Mouse (Mus musculus) heart, embryonic 11.5 days (tissue): Measurements from ENCODE around the gene Kcnip4. TPM values are rescaled to one million over a fixed set of nuclear protein-coding genes. Genes with fewer than 3 reads are reported as not detected.

ENCODE experiments used
- ATAC-seq: fragments of 200-750 bp; cut with Nextera tagmentation; replicated peaks from 2 replicates; pipeline ENCODE4 v1.8.0; 2017; ENCODE audit warnings: moderate library complexity; ENCODE audit not compliant: insufficient number of reproducible peaks, low FRiP score, low TSS enrichment
- H3K27ac ChIP-seq: fragments of 300-500 bp; sonication (generic); 2 replicates; pipeline ENCODE4 v1.5.1; 2014; ENCODE audit warnings: mild to moderate bottlenecking, low read depth, low read length
- H3K27me3 ChIP-seq: fragments of 300-500 bp; sonication (generic); 2 replicates; pipeline ENCODE4 v1.6.1; 2014; ENCODE audit warnings: mild to moderate bottlenecking, low read length, mixed read lengths; ENCODE audit not compliant: control insufficient read depth, insufficient read depth
- H3K36me3 ChIP-seq: fragments of 300-500 bp; sonication (generic); 2 replicates; pipeline ENCODE4 v1.6.1; 2014; ENCODE audit warnings: mild to moderate bottlenecking, low read length, moderate library complexity, mixed read lengths; ENCODE audit not compliant: control insufficient read depth, insufficient read depth
- H3K4me1 ChIP-seq: fragments of 300-500 bp; sonication (generic); 2 replicates; pipeline ENCODE4 v1.6.1; 2014; ENCODE audit warnings: low read length; ENCODE audit not compliant: control insufficient read depth, insufficient read depth
- H3K4me2 ChIP-seq: fragments of 300-500 bp; sonication (generic); 2 replicates; pipeline ENCODE4 v1.6.1; 2014; ENCODE audit warnings: mild to moderate bottlenecking, moderate library complexity
- H3K4me3 ChIP-seq: fragments of 300-500 bp; sonication (generic); 2 replicates; pipeline ENCODE4 v1.5.1; 2014; ENCODE audit warnings: low read depth, low read length
- H3K9ac ChIP-seq: fragments of 300-500 bp; sonication (generic); 2 replicates; pipeline ENCODE4 v1.6.1; 2014; ENCODE audit warnings: mild to moderate bottlenecking, low read depth, low read length, moderate library complexity
- H3K9me3 ChIP-seq: fragments of 300-500 bp; sonication (generic); replicated peaks from 2 replicates; pipeline ENCODE4 v1.6.1; 2016; ENCODE audit warnings: low read length; ENCODE audit not compliant: control insufficient read depth
- WGBS: fragments of 180-500 bp; shearing (Covaris S2); extraction: QIAGEN DNeasy Blood & Tissue Kit; methylation state at CpG from one replicate; pipeline ENCODE4 v1.1.7; 2014; ENCODE audit not compliant: insufficient replicate concordance; 5-methylcytosine and 5-hydroxymethylcytosine counted together
- polyA plus RNA-seq: library from polyadenylated mRNA; unstranded; fragments of >200 nt; fragmentation: Nextera tagmentation; extraction: Ambion mirVana; gene quantifications from 2 replicates; pipeline ENCODE4 v1.2.1, GENCODE M21; 2014

Kcnip4 gene
- polyA plus RNA-seq, 1 experiment from 2014 or later, result 0.63 TPM

DNA sequence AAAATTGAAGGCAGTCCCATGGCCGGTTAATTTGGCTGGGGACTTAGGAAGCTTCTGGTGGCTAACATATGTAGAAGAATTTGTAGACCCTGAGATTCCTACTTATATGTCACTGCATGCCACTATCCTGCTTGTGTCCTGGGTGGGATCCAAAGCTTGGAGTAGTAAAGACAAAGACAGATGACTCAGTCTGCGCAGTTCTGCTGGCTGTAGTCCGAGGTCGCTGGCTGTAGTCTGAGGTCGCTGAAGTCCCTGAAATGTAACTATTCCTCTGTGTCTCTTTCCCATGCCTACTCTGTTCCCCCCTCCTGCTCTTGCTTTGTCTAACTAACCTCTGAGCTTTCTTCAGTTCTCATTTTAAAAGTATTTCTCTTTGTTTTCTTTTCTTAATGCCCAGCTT lies 1114.4 kb downstream of the Kcnip4 start:
- no peaks in the 10 kb centered on the region for H3K36me3 ChIP-seq
- no peaks in the 10 kb centered on the region for H3K9me3 ChIP-seq
- 0 out of 2 replicates have a peak, but pooled peaks cover 4% of the 10 kb centered on the region for H3K4me1 ChIP-seq
- no peaks in the 10 kb centered on the region for H3K27me3 ChIP-seq
- no peak overlapping the region for H3K4me2 ChIP-seq
- no peak overlapping the region for H3K9ac ChIP-seq
- H3K27ac ChIP-seq, result no peak overlapping the region
- WGBS, result 88% methylated on average over 5 of the region's 5 CpGs
- H3K4me3 ChIP-seq, result no peak overlapping the region
- ATAC-seq, result no peak

DNA sequence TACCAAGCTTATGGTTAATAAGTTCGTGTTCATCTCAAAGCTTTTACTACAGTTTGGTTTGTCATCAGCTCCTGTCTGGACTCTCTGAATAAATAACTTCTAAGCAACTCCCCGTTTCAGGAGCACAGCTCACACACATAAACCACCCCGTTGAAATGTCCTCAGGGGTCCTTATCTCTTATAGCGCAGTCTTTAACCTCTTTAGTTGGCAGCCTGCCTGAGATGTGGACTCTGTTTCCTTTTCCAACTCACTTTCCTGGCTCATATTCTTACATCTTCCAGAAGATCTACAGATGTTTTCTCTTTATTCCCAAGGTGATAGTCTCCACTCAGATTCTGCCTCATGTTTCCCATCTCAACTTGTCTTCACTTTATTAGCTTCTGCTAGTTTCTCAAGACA lies 1116.4 kb downstream of the Kcnip4 start:
- WGBS, result 43% methylated on average over 4 of the region's 4 CpGs
- no peak overlapping the region for H3K4me3 ChIP-seq
- H3K4me2 ChIP-seq, result no peak overlapping the region
- H3K9me3 ChIP-seq, result no peaks in the 10 kb centered on the region
- H3K36me3 ChIP-seq, result no peaks in the 10 kb centered on the region; the same call in 1 of the 2 replicates
- 0 out of 2 replicates have a peak, but pooled peaks cover 4% of the 10 kb centered on the region for H3K4me1 ChIP-seq
- no peak overlapping the region for H3K9ac ChIP-seq
- H3K27ac ChIP-seq, result no peak overlapping the region
- ATAC-seq, result no peak; the same call in 1 of the 2 replicates
- H3K27me3 ChIP-seq, result no peaks in the 10 kb centered on the region

DNA sequence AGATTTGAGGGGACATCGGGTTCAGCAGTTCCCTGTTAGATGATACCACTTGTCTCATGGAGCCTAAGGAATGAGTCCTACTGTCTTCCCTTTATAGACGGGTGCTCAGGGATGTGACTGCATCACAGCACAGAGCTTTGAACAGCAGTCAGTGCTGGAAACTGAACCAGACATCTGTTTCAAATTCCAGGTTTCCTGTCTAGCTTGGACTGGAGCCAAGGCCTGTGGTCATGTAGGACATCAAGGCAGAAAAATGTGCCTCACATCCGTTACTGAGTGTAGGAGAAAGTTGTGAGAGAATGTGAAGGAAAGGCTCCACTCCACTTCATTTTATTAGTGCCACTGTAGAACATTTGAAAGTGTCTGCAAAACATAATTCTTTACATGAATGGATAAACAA lies 1122.2 kb downstream of the Kcnip4 start:
- H3K9me3 ChIP-seq, result no peaks in the 10 kb centered on the region
- ATAC-seq, result no peak; the same call in 1 of the 2 replicates
- H3K4me3 ChIP-seq, result no peak overlapping the region
- WGBS, result 57% methylated on average over 3 of the region's 3 CpGs
- no peak overlapping the region for H3K9ac ChIP-seq
- no peak overlapping the region for H3K27ac ChIP-seq
- no peaks in the 10 kb centered on the region for H3K27me3 ChIP-seq
- H3K4me1 ChIP-seq, result no peaks in the 10 kb centered on the region
- no peaks in the 10 kb centered on the region; the same call in 1 of the 2 replicates for H3K36me3 ChIP-seq
- no peak overlapping the region for H3K4me2 ChIP-seq

DNA sequence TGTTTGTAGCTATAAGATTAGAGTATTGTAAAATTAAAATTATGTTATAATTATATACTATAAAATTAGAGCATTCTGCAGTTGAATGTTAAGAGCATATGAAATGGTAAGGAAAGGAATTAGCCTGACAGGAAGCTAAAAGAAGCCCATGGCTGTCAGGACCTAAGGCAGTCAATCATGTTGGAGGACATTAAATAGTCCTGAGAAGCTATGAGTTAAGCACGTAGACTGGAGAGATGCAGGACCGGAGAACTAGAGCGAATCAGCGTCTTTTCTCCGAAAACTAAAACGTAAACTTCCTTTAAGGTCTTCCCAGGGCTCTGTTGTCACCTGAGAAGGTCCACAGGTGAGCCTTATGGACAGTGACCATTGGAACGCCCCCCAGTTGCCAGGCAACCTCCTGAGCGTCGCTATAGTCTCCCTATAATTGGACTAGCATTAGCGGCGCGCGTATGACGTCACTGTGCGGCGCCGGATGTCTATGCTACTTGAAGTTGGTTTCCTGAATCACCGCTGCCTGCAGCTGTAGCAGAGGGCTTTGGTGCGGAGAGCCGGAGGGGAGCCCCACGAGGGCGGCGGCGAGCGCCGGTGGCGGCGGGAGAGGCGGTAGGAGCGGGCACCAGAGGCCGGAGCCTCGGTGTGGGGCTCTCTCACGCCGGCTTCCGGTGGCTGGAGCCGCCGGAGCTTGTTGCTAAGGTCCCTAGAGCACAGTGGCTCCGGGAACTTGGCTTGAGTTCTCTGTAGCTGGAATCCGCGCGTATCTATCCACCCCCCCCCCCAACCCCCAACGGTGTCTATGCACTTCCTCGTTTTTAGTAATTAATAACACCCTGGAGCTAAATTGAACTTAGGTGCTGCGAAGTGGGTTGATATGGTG lies 1152.6 kb downstream of the Kcnip4 start:
- no peaks in the 10 kb centered on the region for H3K9me3 ChIP-seq
- H3K4me3 ChIP-seq, result peak overlapping the region; percentile 93
- ATAC-seq, result peak; percentile 99
- WGBS, result under 1% methylated on average over 44 of the region's 44 CpGs
- peak overlapping the region; percentile 50; the same call in 1 of the 2 replicates for H3K27ac ChIP-seq
- peak overlapping the region; percentile 93 for H3K9ac ChIP-seq
- no peaks in the 10 kb centered on the region for H3K27me3 ChIP-seq
- peak overlapping the region; percentile 74 for H3K4me2 ChIP-seq
- no peaks in the 10 kb centered on the region for H3K4me1 ChIP-seq
- H3K36me3 ChIP-seq, result peaks cover 2% of the 10 kb centered on the region; the same call in 1 of the 2 replicates

DNA sequence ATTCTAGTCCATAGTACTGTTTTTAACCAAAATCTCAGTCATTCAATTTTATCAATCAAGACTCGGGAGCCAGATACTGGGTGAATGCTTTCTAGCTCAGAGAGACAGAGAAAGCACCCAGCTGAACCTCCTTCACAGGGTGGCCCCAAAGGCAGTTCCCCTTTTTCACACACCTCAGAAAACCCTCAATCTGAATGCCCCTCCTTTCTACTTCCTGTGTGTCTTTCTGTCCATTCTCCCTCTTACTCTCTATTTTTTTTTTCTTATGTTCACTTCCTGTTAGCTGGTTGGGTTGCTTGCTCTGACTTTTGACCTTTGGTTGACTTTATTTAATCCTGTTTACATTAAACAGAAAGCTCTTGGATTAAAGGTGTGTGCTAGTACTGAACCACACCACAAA lies 1175.4 kb downstream of the Kcnip4 start:
- WGBS, result 74% methylated on average over 1 of the region's 1 CpGs
- Histone ChIP-seq H3K36me3 (no peaks in the 10 kb centered on the region), H3K27me3 (no peaks in the 10 kb centered on the region), H3K27ac (no peak overlapping the region), H3K9ac (no peak overlapping the region), H3K4me1 (no peaks in the 10 kb centered on the region), H3K4me2 (no peak overlapping the region), H3K9me3 (no peaks in the 10 kb centered on the region), H3K4me3 (no peak overlapping the region)
- no peak for ATAC-seq

DNA sequence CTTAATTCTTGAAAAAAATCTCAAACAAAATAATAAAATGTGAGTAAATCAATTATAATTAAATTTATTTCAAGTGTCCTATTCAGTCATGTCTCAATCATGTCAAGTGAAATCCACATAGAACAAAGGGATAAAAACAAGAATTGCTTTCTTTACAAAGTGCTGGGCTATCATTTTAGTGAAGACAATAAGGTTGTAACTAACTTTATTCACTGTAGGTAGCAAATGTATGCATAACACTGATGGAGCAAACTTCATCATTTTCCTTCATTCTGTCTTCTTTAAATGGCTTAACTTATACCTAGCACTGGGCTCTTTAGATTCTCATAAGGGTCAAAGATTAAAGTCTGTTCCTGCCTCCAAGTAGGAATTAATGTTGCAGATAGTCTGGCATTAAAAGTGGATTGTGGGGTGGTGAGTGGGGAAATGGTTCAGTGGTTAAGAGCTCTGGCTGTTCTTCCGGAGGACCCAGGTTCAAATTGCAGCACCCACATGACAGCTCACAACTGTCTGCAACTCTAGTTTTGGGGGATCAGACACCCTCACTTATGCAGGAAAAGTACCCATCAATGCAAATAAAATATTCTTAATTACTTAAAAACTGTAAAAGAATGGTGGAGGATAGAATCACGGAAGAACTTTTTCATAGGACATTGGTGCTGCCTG lies 1178.6 kb downstream of the Kcnip4 start:
- WGBS, result 85% methylated on average over 2 of the region's 2 CpGs
- H3K9me3 ChIP-seq, result no peaks in the 10 kb centered on the region

DNA sequence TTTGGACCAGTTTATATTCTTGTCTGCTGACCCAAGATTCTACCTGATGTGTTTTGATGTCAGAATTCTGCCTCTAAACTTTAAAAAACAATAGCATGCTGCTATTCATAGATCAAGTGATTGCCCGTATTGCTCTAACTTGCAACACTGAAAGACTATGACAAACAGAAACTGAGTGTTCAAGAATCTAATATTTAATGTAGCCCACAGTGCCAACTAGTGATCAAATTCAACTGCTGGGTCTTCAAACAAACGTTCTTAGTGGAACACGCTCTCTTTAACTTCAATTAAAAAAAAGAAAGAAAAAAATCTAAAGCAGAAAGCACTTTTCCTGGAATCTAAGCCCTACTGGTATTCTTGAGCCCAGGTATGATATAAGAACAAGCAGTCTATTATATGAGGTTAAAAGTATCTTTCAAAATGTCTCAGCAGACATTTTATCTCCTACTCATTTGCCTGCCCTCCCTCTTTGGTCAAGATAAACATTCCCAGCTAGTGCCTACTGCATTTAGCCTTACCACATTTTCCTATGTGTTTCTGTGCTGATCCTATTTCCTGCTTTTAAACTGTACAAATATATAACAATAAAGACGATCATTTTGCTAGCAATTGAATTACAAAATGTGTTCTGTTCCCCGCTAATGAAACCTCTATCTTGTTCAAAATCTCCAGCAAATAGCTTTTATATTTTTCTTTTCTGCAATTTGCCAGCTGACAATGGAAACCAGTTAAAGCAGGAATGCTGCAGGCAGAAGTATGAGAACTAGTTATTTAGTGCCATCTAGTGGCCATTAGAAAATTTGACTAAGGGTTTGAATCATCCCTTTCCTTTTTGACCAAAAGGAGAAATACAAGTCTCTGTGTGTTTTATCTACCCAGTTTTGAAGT lies 1179.4 kb downstream of the Kcnip4 start:
- Histone ChIP-seq H3K9me3 (no peaks in the 10 kb centered on the region), H3K4me3 (no peak overlapping the region), H3K27ac (no peak overlapping the region), H3K27me3 (no peaks in the 10 kb centered on the region), H3K4me1 (no peaks in the 10 kb centered on the region), H3K9ac (no peak overlapping the region), H3K36me3 (no peaks in the 10 kb centered on the region), H3K4me2 (no peak overlapping the region)
- 0 out of 2 replicates have a peak, but pooled peaks have one; percentile 55 for ATAC-seq
- 41% methylated on average over 5 of the region's 5 CpGs for WGBS

More for the DNA sequence above, 1178.6 kb downstream of the Kcnip4 start:
- Histone ChIP-seq H3K9ac (no peak overlapping the region), H3K4me3 (no peak overlapping the region), H3K4me2 (no peak overlapping the region), H3K27me3 (no peaks in the 10 kb centered on the region), H3K27ac (no peak overlapping the region), H3K4me1 (no peaks in the 10 kb centered on the region), H3K36me3 (no peaks in the 10 kb centered on the region)
- no peak for ATAC-seq

DNA sequence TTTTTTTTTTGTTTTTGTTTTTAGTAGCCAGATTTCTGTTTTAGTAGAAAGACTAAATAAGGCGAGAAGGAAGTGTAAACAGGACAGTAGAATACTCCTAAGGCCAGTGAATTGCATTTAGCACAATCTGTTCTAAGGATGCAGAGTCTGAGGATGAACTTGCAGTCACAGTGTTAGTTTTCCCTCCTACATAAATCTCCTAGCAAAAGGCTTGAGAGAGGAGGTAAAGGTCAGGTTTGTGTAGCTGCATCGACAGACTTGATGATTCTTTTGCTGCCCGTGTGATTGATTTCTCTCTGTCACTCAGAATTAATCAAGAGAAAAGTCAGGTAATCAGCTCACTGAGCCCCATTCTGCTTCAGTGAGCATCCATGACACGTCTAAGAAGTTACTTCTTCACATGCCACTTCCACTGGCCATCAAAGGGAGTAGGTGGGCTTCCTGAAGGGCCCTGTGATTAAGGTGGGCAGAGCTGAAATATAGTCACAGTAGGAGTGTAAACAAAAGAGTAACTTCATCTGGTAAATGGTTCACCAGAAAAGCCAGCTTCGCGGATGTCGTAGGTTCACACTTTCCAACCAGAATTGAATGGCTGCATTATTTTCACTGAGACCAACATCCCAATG lies 1183.8 kb downstream of the Kcnip4 start:
- Histone ChIP-seq H3K4me3 (no peak overlapping the region), H3K27ac (no peak overlapping the region), H3K27me3 (no peaks in the 10 kb centered on the region), H3K9ac (no peak overlapping the region), H3K9me3 (no peaks in the 10 kb centered on the region), H3K36me3 (no peaks in the 10 kb centered on the region), H3K4me1 (no peaks in the 10 kb centered on the region), H3K4me2 (no peak overlapping the region)
- ATAC-seq, result no peak
- WGBS, result 63% methylated on average over 7 of the region's 7 CpGs
